Mouse (Mus musculus) left cerebral cortex, postnatal 10 days (tissue): Measurements from ENCODE around the gene Olfr67. TPM values are rescaled to one million over a fixed set of nuclear protein-coding genes. Genes with fewer than 3 reads are reported as not detected.
"Not testable (repeated sequence)": the region's sequence is repeated elsewhere in the genome, so short reads cannot be mapped to it uniquely, and the experiment has no call there.

Experiments
- DNase-seq, 2 experiments: peaks; one replicate each; pipeline ENCODE4 v3.0.0; 2021 to 2022; ENCODE audit warnings: low spot score in 2 of 2, mixed read lengths in 1 of 2; ENCODE audit errors: extremely low spot score in 1 of 2
- intact Hi-C: fragments of 180-260 bp; cut with DNase I; formaldehyde crosslinking; loops from one replicate; pipeline ENCODE4 v1.15.1; 2025
- total RNA-seq, 2 experiments: library from RNA; stranded (reverse); gene quantifications; 2 replicates each; pipeline ENCODE4 v1.2.3; 2021

Olfr67 gene
- total RNA-seq, 2 experiments from 2014 or later = not detected

DNA sequence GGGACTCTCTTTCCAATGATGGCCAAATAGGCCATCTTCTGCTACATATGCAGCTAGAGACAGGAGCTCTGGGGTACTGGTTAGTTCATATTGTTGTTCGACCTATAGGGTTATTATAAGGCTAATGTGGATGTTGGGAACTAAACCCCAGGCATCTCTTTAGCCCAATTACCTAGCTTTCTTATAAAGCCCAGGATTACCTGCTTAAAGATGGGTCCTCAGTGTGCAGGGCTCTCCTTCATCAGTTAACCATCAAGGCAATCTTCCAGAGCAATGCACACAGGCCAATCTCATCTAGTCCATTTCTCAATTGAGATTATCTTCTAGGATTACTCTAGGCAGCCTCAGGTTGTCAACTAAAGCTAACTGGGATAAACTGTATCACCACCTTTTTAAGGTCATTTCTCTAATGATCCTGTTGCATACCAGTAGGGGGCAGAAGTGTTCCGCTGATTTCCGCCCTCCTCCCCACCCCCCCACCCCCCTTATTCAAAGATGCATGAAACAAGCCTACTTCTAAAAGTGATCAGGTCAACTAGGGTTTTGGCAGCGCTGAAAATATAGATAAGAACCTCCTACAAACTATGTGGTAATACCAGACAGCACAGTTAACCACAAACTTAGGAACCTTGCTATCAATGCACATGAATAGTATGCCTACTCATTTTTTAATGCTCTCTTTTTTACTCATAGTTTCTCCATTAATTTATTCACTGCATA, 1.2 kb upstream of the Olfr67 start:
- no peak for DNase-seq
- intact Hi-C loops = no loop called here

DNA sequence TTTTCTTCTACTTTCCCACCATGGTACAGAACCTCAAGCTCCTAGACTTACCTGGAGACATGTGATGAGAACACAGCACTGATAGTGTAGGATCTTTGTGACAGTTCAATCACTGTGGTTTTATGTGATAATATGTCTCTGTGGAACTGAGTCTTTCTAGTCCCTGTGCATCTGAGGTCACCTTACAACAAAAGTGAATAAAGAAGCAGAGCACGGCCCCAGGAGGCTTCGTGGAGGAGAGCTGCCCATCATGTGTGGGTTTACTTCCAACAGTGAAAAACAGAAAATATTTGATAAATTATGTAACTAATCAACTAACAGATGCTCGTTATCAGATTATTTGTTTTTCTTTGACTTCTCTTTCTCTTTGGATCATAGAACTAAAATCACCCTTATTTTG, 12.0 kb downstream of the Olfr67 start, which contains the start of gene Olfr68:
TSS of gene Olfr68 (minus strand) at position 101 of the 400 bp plus-strand sequence.
- intact Hi-C loops = no loop called here
- no peak for DNase-seq

DNA sequence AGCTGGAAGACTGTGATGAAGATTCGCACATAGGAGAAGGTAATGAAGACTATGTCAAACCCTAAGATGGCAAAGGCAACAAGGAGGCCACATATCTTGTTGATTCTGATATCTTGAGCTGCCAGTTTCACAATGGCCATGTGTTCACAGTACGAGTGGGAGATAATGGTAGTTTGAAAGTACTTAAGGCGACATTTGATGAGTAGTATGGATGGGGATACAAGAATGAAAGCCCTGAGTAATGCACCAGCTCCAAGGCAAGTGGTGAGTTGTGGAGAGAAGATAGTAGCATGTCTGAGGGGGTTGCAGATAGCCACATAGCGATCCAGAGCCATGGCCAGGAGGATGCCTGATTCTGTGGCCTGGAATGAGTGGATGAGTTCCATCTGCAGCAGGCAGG, 14.0 kb downstream of the Olfr67 start:
- intact Hi-C loops, DNase-seq: not testable (repeated sequence)

DNA sequence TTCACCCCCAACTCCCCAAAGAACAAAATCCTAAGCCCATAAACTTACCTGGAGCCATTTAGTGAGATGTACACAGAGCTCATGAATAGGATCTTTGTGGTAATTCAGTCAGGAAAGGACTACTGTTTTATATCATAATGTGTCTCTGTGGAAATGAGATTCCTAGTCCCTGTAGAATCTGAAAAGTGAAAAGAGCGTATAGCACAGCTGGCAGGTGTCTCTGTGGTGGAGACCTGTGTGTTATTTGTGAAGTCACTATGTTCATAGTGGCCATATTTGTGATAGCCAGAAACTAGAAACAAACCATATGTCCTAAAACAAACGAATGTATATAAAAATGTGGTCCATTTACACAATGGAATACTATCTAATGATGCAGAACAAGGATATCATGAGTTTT, 20.1 kb downstream of the Olfr67 start, which contains the start of gene Olfr69:
TSS of gene Olfr69 (minus strand) at position 101 of the 400 bp plus-strand sequence.
- intact Hi-C loops = no loop called here
- no peak for DNase-seq

DNA sequence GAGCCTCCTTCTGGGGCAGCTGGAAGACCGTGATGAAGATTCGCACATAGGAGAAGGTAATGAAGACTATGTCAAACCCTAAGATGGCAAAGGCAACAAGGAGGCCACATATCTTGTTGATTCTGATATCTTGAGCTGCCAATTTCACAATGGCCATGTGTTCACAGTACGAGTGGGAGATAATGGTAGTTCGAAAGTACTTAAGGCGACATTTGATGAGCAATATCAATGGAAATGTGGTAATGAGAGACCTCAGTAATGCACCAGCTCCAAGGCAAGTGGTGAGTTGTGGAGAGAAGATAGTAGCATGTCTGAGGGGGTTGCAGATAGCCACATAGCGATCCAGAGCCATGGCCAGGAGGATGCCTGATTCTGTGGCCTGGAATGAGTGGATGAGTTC, 23.9 kb downstream of the Olfr67 start:
- DNase-seq, intact Hi-C loops: not testable (repeated sequence)

DNA sequence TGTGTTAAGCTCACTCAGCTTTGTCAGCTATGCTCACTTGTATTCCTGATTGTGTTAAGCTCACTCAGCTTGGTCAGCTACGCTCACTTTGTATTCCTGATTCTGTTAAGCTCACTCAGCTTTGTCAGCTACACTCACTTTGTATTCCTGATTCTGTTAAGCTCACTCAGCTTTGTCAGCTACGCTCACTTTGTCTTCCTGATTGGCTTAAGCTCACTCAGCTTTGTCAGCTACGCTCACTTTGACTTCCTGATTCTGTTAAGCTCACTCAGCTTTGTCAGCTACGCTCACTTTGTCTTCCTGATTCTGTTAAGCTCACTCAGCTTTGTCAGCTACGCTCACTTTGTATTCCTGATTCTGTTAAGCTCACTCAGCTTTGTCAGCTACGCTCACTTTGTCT, 29.4 kb downstream of the Olfr67 start:
- intact Hi-C loops = not testable (repeated sequence)

DNA sequence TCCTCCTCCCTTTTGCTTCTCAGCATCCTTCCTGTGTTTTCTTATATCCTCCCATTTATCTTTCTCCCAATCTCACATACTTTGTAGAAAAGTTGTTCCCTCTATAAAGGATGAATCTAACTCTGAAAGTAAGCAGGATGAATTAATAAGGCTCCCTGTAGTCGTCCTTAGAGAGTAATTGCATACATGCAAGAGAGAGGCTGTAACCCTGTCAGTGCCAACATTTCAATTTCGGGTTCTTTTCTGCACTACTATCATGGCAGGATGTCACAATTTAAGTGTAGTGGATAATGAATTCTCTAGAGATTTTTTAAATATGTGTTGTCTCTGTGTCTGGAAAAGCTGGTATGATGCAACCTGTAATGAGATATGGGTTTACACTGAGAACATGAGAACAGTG, 34.4 kb downstream of the Olfr67 start, which contains the start of gene Olfr630:
TSS of gene Olfr630 (minus strand) at position 101 of the 400 bp plus-strand sequence.
- intact Hi-C loops = no loop called here
- DNase-seq = no peak

More for the DNA sequence above, 29.4 kb downstream of the Olfr67 start:
- not testable (repeated sequence) for DNase-seq

DNA sequence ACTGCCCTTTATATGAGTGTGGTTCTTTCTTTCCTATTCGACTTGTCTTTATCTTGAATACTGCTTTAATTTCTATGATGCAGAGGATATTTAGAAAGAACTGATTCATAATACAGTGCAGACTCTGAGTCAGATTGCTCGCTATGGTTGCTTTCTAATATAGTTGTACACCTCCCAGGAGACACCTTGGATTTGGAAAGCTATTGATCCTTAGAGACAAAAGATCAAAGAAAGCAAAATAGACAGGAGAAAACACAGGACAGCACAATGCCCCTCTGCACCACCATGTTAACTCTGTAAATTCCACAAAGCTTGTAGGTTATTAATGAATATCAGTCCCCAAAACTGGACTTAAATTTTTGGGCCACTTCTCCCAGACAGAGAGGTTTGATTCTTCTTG, 46.8 kb downstream of the Olfr67 start, which contains the start of gene Olfr629:
TSS of gene Olfr629 (minus strand) at position 101 of the 400 bp plus-strand sequence.
- intact Hi-C loops = no loop called here
- DNase-seq = no peak

Other genes starting within 250 kb of the Olfr67 start
- not detected for gene Olfr612, start 249.1 kb downstream of the Olfr67 start, total RNA-seq
- gene Olfr613, start 243.7 kb downstream of the Olfr67 start, total RNA-seq = not detected
- gene Olfr615, start 235.7 kb downstream of the Olfr67 start, total RNA-seq = not detected
- not detected for gene Olfr616, start 222.7 kb downstream of the Olfr67 start, total RNA-seq
- gene Olfr617, start 218.8 kb downstream of the Olfr67 start, total RNA-seq = not detected
- not detected for gene Olfr618, start 201.7 kb downstream of the Olfr67 start, total RNA-seq
- gene Olfr619, start 191.2 kb downstream of the Olfr67 start, total RNA-seq = not detected
- gene Olfr620, start 179.3 kb downstream of the Olfr67 start, total RNA-seq = not detected
- gene Olfr622, start 149.1 kb downstream of the Olfr67 start, total RNA-seq = not detected
- not detected for gene Olfr623, start 128.1 kb downstream of the Olfr67 start, total RNA-seq
- not detected for gene Olfr624, start 120.6 kb downstream of the Olfr67 start, total RNA-seq
- not detected for gene Olfr625-ps1, start 109.1 kb downstream of the Olfr67 start, total RNA-seq
- not detected for gene Olfr243, start 77.2 kb downstream of the Olfr67 start, total RNA-seq
- gene Olfr628, start 61.4 kb downstream of the Olfr67 start, total RNA-seq = not detected
- not detected for gene Olfr629, start 46.9 kb downstream of the Olfr67 start, total RNA-seq
- not detected for gene Olfr630, start 34.5 kb downstream of the Olfr67 start, total RNA-seq
- not detected for gene Olfr69, start 20.2 kb downstream of the Olfr67 start, total RNA-seq
- gene Olfr68, start 12.1 kb downstream of the Olfr67 start, total RNA-seq = not detected
- 100 to 1,000 TPM in 1 of 2 experiments, 10 to 100 TPM in 1; 58.1 to 118 TPM for gene Hbb-bt, start 22.2 kb upstream of the Olfr67 start, total RNA-seq
- 100 to 1,000 TPM; 487 to 924 TPM for gene Hbb-bs, start 36.3 kb upstream of the Olfr67 start, total RNA-seq
- gene Hbb-bh2, start 48.7 kb upstream of the Olfr67 start, total RNA-seq = not detected
- gene Hbb-bh1, start 51.3 kb upstream of the Olfr67 start, total RNA-seq = not detected
- not detected for gene Hbb-y, start 61.4 kb upstream of the Olfr67 start, total RNA-seq
- gene Olfr66, start 94.4 kb upstream of the Olfr67 start, total RNA-seq = not detected
- gene Olfr64, start 102.7 kb upstream of the Olfr67 start, total RNA-seq = not detected
- gene Olfr65, start 111.7 kb upstream of the Olfr67 start, total RNA-seq = under 1 TPM in 1 of 2 experiments, not detected in 1; 0.19 TPM
- gene Olfr631, start 137.0 kb upstream of the Olfr67 start, total RNA-seq = not detected
- gene Olfr632, start 142.5 kb upstream of the Olfr67 start, total RNA-seq = under 1 TPM in 1 of 2 experiments, not detected in 1; 0.26 TPM
- gene Olfr633, start 152.6 kb upstream of the Olfr67 start, total RNA-seq = not detected
- under 1 TPM; 0.04 to 0.06 TPM for gene Olfr635, start 179.3 kb upstream of the Olfr67 start, total RNA-seq
- gene Olfr638, start 206.9 kb upstream of the Olfr67 start, total RNA-seq = not detected
- gene Olfr639, start 225.5 kb upstream of the Olfr67 start, total RNA-seq = under 1 TPM; 0.11 to 0.20 TPM
- gene Olfr640, start 233.8 kb upstream of the Olfr67 start, total RNA-seq = not detected
- not detected for gene Olfr641, start 243.6 kb upstream of the Olfr67 start, total RNA-seq